Mouse (Mus musculus) embryo, embryonic 9.5 days (tissue): ENCODE data around the gene Fam83g.

Experiments
- DNase-seq: peaks from one replicate; pipeline ENCODE4 v3.0.0-alpha.2; 2017; ENCODE audit errors: extremely low spot score

Fam83g gene

DNA sequence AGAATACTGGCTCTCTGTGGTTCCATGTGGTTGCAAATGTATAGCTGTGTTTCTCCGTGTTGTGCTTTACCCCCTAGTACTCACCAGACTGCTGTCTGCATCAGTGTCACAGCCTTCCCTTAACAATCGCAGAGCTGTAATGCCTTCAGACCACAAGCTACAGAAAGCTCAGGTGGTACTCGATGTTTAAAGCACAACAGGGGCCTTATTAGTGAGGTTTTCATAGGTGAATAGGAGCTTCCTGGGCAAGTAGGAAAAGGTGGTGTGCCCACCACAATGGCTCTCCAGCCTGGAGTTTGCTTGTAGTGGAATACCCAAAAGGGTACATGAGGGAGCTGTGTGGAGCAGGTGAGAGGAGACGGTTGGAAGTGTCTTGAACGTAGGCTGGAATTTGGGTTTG is 31.7 kb upstream of the Fam83g start:
- no peak for DNase-seq

DNA sequence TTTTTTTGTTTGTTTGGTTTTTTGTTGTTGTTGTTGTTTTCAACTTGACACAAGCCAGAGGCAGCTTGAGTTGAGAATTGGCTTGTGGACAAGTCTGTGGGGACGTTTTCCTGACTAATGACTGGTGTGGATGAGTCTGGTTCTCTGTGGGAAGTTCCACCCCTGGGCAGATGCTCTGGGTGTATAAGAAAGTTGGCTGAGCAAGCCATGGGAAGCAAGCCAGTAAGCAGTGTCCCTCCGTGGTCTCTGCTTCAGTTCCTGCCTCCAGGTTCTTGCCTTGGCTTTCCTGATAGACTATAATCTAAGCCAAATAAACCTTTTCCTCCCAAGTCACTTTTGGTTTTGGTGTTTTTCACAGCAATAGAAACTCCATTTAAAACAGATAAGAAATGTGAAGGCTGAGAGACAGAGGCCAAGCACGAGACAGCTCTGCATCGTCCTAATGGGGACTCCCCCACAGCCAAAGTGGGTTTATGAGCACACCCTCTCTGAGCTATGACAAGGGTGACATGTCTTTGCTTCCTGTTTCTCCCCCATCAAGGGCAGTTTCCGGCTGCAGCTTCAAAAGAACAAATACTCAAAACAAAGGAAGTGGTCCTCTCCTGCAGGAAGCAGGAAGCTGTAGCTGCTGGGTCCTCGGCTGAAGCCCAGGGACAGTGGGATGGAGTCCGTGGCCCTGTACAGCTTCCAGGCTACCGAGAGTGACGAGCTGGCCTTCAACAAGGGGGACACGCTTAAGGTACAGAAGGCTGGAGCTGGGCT is 31.0 kb upstream of the Fam83g start, which contains the start of gene Grap:
Grap (plus strand) TSS at position 580 of the 762 bp plus-strand sequence.
- DNase-seq, result no peak

DNA sequence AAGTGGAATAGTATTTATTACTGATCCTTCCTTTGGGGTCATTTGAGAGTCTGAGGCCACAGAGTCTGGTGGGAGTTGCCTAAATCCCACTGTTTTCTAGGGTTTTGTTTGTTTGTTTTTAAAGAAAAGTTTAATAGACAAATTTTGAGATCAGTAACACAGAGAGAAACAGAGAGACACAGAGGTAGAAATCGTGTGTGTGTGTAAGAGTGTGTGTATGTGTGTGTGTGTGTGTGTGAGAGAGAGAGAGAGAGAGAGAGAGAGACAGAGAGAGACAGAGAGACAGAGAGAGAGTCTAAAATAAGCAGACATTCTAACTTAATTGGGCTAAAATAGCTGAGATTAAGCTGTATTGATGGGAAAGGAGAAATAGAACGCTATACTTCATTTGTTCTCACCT is 30.3 kb upstream of the Fam83g start:
- DNase-seq, result no peak

DNA sequence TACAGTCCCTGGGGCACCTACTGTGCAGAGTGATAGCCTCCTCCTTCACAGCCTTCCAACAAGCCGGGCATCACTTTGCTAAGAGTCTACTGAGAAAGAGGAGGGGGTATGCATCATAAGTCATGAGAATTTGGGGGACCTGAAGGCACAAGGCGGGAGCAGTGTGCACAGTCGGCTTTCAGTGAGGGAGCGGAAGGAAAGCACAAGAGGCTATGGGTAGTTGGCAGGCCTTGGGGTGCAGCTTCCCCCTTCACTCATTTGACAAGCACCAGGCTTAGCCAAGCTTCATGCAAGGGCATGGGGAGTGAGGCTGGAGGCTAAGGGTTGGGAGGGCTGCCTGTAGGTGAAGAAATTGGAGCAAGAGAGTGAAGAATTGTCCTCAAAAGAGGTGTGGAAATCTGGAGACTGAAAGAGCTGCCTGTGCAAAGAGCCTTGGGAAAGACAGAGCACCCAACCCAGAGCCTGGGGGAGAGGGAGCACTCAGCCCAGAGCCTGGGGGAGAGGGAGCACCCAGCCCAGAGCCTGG is 29.0 kb upstream of the Fam83g start:
- no peak for DNase-seq

DNA sequence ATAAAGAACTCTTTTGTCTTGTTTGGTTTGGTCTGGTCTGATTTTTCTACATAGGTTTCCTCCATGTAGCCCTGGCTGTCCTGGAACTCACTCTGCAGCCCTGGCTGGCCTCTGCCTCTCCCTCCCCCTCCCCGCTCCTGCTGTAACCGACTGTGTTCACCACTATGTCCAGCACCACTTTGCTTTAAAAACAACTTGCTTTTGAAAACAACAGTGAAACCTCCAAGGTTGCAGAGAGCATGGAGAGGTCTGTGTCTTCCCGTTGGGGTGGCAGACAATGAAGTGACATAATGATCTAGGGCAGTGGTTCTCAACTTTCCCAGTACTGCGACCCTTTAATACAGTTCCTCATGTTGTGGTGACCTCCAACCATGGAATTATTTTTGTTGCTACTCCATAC is 28.2 kb upstream of the Fam83g start:
- no peak for DNase-seq

DNA sequence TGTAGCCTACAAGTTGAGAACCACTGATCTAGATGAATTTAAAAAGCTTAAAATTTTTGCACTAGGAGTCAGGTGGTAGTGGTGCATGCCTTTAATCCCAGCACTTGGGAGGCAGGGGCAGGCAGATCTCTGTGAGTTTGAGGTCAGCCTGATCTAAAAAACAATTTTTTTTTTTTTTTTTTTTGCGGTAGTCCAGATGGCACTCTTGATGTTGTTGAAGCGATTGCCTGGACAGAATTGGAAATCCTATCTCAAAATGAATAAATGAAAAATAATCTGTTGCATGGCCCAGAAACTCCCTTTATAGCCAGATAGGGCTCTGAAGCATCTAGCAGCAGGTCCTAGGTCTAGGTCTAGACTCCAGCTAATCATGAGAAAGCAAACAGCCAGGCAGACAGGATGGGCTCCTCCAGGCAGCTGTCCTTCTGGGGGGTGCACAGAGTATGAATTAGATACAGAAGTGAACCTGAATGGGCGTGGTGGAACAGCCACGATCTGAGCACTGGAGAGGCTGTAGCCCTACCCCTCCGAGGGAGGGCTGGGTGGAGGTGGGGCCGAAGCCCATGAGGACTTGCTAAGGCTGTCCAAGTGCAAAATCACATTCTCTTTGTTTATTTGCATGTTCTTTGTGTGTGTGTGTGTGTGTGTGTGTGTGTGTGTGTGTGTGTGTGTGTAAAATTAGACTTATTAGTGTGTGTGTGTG is 27.6 kb upstream of the Fam83g start:
- no peak for DNase-seq

DNA sequence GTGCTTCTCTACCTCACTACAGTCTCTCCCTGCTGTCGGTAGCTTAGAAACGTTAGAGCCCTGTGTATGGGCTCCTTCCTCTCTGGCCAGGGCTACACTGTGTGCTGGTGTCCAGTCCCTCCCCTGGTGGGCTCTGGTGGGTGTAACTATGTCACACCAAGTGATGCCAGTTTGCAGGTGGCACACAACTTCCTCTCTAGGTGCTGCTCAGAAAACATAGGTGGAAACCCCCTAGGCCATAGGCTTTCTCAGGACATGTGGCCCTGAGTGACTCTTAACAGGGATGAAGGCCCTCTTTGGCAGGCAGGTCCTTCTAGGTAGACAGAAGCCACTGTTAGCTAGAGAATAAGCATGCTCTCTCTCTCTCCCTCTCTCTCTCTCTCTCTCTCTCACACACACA is 26.5 kb upstream of the Fam83g start:
- DNase-seq, result no peak

DNA sequence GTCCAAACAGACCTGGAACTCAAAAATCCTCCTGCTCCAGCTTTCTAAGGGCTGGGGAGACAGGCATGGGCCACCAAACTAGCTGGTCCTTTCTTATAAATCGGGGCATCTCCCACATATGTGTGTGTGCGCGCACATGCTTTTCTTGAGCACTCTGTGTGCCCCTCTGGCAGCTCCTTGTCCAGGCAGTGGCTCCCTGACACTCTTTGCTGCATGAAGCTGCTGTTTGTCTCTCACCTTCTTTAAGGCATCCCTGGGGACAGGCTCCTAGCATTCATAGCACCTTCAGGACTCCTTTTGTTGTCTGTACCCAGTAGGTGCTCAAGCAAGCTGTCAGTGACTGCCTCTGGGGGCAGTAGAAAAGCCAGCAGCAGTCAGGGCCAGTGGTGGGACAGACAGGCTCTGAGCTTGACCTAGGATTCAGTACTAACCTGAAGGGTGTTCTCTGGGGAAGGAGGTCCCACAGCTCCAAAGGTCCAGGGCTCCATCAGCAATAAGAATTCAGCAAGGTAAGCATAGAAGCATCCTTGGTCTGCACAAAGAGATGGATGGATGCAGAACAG is 25.4 kb upstream of the Fam83g start:
- no peak for DNase-seq

DNA sequence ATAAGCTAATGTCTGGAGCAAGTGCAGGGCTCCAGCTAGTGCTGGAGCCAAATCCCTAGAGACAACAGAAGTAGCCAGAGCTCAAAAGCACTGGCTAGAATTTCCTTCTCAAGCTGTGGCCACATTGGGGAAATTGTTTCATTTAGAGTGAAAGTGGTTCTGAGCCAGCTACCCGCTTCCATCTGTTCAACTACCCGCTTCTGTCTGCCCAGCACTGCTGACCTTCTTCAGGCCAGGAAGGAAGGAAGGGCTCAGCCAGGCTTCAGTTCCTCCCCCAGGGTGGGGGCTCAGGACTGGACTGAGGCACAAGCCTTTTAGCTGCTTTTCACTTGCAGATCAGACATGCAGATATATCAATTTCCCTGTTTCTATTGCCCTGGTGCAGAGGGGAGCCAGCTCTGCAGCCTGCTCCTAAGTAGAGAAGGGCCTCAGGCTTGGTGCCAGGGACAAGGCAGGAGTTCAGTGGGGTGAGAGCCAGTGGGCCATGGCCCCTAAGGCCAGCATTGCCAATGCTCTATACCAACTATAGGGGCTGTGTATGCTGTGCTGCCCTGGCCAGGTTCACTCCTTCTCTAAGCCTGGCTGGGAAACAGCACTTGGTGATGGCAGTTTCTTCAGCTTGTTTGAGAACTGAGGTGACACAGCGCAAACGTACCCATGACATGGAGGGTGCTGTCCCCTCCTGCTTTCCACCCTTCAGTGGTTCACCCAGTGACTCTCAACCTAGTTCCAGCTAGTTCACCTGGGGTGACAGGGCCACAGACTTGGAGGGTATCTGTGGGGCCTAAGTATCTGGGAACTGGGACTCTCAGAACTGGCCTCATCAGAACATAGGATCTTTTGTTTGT is 24.7 kb upstream of the Fam83g start:
- DNase-seq, result no peak

DNA sequence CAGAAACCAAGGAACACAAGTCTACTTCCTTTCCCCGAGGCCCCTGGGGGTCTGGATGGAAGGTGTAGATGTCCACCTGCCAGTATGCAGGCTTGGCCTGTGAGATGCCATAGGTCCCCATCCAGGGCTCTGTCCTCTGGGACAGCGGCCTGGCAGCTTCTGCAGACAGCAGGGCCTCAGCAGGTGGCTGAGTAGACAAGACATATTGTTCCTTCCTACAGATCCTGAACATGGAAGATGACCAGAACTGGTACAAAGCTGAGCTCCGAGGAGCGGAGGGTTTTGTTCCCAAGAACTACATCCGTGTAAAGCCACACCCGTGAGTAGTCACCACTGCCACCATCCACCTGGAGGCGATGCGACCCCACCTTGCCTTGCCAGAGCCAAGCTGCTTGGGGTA is 23.9 kb upstream of the Fam83g start:
- DNase-seq, result no peak

DNA sequence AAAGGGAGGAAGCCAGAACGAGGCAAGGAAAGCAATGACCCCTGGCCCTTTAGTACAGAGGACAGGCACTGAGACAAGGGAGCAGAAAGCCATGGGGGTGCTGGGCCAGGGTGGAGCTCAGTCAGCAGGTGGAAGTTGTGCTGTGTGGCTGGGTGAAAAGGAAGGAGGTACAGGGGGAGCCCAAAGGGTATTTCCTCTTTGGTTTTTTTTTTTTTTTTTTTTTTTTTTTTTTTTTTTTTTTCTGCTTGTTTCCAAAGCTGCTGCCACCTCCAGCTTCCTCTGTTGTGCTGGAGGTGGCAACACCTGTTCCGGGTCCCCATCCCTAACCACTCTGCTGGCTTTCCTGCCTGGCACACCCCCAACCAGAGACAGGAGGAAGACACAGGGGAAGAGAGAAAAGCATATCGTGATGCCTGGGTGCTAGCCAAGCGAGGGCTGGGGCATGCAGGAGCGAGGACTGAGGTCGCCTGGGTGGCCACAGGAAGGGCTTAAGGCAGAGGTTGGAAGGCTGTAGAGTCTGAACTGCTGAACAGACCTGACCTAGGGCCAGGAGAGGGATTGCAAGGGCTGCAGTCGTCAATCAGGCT is 23.0 kb upstream of the Fam83g start:
- DNase-seq, result no peak

DNA sequence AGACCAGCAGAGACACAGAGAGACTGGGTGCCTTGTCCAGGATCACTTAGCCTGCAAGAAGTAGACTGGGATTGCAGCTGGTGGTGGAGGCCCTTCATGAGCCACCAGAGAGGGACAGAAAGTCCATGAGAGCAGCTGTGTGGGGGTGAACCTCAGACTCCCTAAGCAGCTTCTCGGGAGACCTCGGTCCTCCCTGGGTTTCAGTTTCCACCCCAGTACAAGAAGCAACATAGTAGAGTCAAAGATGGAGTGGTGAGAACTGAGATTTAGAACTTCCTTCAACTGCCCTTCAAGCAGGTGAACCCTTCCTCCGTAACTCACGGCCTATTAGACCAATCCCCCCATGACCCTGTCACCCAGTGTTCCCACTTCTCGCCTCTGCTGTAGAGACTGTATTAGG is 21.7 kb upstream of the Fam83g start:
- DNase-seq, result no peak

DNA sequence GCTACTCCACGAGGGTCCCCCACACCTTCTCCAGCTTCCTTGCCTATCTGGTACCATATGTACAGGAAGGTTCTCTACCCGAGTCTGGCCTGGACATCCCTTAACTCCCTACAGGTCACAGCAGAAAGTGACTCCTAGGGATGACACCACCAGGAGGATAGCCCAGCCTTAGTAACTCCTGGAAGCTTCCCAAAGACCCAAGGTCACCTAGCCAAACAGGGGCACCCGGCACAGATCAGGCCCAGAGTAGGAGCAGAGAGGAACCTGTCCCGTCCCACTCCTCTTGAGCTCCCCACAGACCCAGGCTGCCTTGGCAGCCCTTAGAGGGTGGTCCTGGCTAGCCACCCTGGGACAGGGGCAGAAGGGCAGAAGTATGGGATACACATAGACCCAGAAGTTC is 18.5 kb upstream of the Fam83g start:
- DNase-seq, result no peak

DNA sequence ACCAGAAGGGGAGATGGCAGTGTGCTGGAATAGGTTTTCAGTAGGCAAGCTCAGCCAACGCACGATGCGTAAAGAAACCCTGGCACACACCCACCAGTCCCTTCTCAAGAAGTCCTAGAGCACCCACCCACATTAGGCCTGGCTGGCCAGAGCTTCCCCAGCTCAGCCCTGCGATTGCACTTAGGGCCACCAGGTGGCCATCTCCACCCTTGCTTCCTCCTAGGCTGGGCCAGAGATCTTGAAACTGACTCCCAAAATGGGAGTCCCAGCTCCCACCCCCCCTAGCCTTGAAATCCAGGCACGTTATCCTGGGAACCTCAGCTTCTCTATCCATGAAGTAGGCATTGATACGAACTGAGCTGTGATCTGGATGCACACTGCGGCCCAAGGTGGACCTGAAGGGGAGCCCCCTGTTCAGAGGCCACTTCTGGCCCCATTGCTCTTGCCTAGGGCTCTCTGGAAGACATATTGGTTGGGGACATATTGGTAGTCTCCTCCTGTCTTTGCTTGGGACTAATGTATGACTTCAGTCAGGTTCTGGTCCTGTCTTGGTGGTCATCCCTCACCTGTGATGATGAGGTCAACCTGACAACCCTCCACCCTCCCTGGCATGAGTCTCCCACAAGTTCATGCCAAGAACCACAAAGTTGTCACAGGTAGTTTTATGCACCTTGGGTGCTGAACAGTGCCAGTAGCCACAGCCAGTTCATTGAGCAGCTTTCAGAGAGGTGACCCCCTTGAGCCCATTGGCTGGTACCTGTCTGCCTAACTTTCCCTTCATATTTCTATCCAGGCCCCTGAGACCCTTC is 17.7 kb upstream of the Fam83g start:
- DNase-seq, result peak; percentile 21

DNA sequence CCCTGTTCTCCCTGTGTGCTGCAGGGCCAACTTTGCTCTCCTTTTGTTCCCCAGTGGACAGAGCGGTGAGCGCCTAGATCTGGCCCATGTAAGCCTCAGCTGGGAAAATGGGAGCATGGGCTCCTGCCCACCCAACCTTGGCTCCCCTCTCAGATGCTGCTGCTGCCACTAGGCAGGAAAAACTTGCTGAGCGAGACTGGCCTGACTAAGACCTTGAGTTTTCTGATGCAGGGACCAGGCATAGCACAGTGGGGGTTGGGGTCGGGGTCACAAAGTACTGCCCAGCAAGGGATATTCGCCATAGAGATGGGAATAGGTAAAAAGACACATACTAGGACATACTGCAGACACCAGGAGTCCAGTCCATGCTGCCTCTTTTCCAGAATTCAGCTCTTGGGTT is 16.6 kb upstream of the Fam83g start:
- no peak for DNase-seq

DNA sequence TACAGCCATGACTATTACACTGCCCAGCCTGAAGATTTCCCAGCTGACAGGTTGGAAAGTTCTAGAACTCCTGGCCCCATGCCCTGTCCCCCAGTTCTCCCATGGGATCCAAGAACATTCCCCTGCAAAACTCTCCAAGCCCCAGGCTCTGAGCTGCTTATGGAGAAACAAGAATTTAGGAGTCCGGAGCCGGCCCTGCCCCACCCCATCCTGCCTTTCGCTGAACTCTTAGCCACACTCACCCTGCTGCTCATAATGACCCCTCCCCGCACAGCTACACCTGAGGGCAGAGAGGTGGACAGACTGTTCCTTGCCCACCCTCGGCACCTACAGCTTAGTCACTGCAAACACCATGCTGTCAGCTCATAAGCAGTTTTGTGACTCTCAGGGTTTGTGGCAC is 16.1 kb upstream of the Fam83g start:
- no peak for DNase-seq

DNA sequence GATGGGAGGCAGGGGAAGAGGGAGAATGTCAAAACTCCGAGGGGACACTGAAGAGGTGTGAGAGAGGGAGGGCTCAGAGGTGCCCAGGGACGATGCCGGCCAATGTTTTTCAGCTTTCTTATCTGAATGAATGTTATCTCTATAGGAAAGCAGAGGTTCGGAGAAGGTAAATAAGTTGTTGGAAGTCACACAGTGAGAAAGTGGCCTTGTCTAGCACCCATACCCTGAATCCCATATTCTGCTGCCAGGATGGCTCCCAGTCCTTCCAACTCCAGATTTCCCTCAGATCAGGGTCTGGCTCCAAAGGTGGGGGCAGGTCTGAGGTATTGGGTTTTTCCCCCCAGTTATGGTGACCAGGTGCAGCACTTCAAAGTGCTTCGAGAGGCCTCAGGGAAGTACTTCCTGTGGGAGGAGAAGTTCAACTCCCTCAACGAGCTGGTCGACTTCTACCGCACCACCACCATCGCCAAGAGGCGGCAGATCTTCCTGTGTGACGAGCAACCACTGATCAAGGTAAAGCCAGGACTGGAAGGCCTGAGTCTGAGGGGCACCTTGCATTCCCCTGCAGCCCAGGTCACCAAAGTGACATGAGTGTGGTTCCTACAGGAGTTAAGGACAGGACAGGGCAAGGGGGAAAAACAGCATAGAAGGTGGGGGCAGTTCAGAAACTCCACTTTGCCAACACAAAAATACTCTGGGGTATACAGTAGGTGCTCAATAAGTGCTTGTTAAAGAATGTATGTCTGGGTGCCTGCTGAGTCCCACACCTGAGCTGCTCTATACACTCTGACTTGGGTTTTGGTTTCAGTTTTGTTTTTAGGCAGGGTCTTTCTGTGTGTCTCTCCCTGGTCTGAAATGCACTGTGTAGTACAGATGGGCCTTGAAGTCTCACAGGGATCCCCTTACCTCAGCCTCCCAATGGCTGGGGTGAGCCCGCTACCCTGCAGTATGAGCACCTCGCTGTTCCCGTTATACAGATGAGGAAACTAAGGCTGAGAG is 14.1 kb upstream of the Fam83g start:
- DNase-seq, result no peak

DNA sequence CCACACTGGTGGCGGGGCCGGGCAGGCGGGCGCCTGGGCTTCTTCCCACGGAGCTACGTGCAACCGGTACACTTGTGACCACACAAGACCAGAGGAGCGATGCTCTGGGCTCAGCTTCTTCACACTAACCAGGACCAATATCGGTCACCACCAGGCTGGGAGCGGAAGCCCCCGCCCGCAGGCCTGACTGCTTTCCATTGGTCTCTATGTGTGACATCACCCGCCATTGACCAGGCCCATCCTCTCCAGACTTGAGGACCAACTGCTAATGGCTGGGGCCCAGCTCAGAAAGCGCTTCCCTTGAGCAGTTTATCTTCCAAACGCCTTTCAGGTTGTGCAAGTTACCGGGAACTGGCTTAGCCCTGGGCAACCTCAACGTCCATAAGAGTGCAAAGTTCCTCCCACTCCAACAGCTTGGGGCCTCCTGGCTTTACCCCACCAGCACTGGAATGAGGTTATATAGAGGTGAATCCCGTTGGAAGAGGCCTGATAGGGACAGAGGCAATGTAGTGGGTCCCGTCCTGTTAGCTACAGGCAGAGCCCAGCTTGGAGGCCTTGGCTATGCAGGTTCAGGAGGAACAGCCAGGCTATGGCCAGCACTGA is 12.0 kb upstream of the Fam83g start:
- no peak for DNase-seq

DNA sequence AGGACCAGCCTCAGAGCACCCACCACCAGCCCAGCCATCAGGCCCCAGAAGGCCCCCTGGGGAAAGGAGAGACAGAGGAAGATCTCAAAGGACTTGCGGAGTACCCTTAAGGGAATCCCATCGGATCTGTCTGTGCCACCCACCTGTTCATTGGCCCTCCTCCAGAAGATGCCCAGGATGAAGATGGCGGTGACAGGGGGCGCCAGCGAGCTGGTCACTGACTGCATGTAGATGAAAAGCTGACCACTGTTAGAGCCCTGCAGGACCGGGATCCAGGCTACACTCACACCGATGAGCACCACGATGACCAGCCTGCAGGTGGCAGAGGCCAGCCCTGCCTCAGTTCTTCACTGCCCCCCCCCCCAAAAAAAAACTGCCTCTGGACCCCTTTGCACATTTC is 10.2 kb upstream of the Fam83g start:
- peak; percentile 56 for DNase-seq
